Mouse (Mus musculus): ENCODE measurements around the gene Surf6. TPM values are rescaled to one million over a fixed set of nuclear protein-coding genes. Genes with fewer than 3 reads are reported as not detected.
A peak's percentile ranks its signal among the peaks of the same experiment; 100 is the strongest.

Gene Surf6
- total and polyA plus RNA-seq, 3 experiments = 61.8 to 65.9 TPM; not detected in 1

- Histone ChIP-seq H3K79me2 (ENCODE audit: control insufficient read depth, insufficient read depth, low read length, poor library complexity) (peaks cover 73% of the 10 kb centered on the region), H3K27ac (ENCODE audit: control insufficient read depth, low read depth, low read length) (peak overlapping the region; percentile 71), H3K9me3 (replicated peaks; ENCODE audit: insufficient read depth, low read length) (no peaks in the 10 kb centered on the region), H3K9ac (ENCODE audit: control insufficient read depth, low read depth, low read length, poor library complexity, severe bottlenecking) (peak overlapping the region; percentile 87), H3K27me3 (ENCODE audit: control insufficient read depth in 1 of 2, insufficient read depth in 2 of 2, low read length in 2 of 2) (no peaks in the 10 kb centered on the region), H3K36me3 (ENCODE audit: control insufficient read depth in 1 of 2, insufficient read depth in 2 of 2, low read length in 2 of 2) (peaks cover 5 to 24% of the 10 kb centered on the region in 2 experiments; a peak in 3 of 4 replicates), H3K4me3 (ENCODE audit: control insufficient read depth in 1 of 2, insufficient read depth in 1 of 2, low read depth in 2 of 2, low read length in 2 of 2) (peak overlapping the region; percentile 44 to 78), H3K4me1 (ENCODE audit: control insufficient read depth in 1 of 2, insufficient read depth in 2 of 2, low read length in 2 of 2) (peaks cover 2 to 15% of the 10 kb centered on the region in 2 experiments; a peak in 3 of 4 replicates)
- TF ChIP-seq HCFC1 (IDR thresholded peaks at IDR 0.05; ENCODE audit: low read depth, low read length) = no peak
- peak; percentile 77 for TF ChIP-seq NRF1 (IDR thresholded peaks at IDR 0.05; ENCODE audit: insufficient read depth, low read depth, low read length, poor library complexity, severe bottlenecking)
- 0 out of 2 replicates have a peak, but pooled peaks have one; percentile 6 for TF ChIP-seq TCF12 (IDR thresholded peaks at IDR 0.05; ENCODE audit: low read depth, low read length)
- no peak for TF ChIP-seq UBTF (IDR thresholded peaks at IDR 0.05; ENCODE audit: borderline replicate concordance, insufficient read depth, low read depth, low read length)
- peak; percentile 3; the same call in 1 of the 2 replicates for TF ChIP-seq MAX (IDR thresholded peaks at IDR 0.05; ENCODE audit: low read length)
- TF ChIP-seq MYC (IDR thresholded peaks at IDR 0.05; ENCODE audit: low read depth, low read length) = peak; percentile 56; the same call in 1 of the 2 replicates
- no peak for TF ChIP-seq USF1 (IDR thresholded peaks at IDR 0.05; ENCODE audit: low read depth, low read length)
- TF ChIP-seq POLR2AphosphoS5 (IDR thresholded peaks at IDR 0.05; ENCODE audit: borderline replicate concordance, low read depth, low read length) = peak; percentile 7; the same call in 1 of the 2 replicates
- TF ChIP-seq BHLHE40 (IDR thresholded peaks at IDR 0.05; ENCODE audit: borderline replicate concordance, low read depth, low read length) = no peak
- TF ChIP-seq POLR2A (IDR thresholded peaks at IDR 0.05; ENCODE audit: control insufficient read depth in 1 of 2, insufficient read depth in 1 of 2, low read depth in 1 of 2, low read length in 2 of 2, poor library complexity in 1 of 2) = peak; percentile 6 to 42; a peak in 2 of 4 replicates
- peak; percentile 70 for DNase-seq (ENCODE audit: low read depth, low spot score)
These were observed 8.5 kb upstream of the Surf6 start for GRCm38 (mm10) chr2:26910994-26911765.

- Histone ChIP-seq H3K27me3 (ENCODE audit: control insufficient read depth in 1 of 2, insufficient read depth in 2 of 2, low read length in 2 of 2) (no peaks in the 10 kb centered on the region), H3K27ac (ENCODE audit: control insufficient read depth, low read depth, low read length) (peak within 1 kb of the TSS; percentile 71), H3K79me2 (ENCODE audit: control insufficient read depth, insufficient read depth, low read length, poor library complexity) (peaks cover 65% of the 10 kb centered on the region), H3K4me3 (ENCODE audit: control insufficient read depth in 1 of 2, insufficient read depth in 1 of 2, low read depth in 2 of 2, low read length in 2 of 2) (peak within 1 kb of the TSS; percentile 76 to 78), H3K36me3 (ENCODE audit: control insufficient read depth in 1 of 2, insufficient read depth in 2 of 2, low read length in 2 of 2) (peaks cover 5 to 24% of the 10 kb centered on the region in 2 experiments; a peak in 3 of 4 replicates), H3K4me1 (ENCODE audit: control insufficient read depth in 1 of 2, insufficient read depth in 2 of 2, low read length in 2 of 2) (peaks cover 2 to 14% of the 10 kb centered on the region in 2 experiments; a peak in 3 of 4 replicates), H3K9me3 (replicated peaks; ENCODE audit: insufficient read depth, low read length) (no peaks in the 10 kb centered on the region), H3K9ac (ENCODE audit: control insufficient read depth, low read depth, low read length, poor library complexity, severe bottlenecking) (peak within 1 kb of the TSS; percentile 87)
- DNase-seq (ENCODE audit: low read depth, low spot score) = peak; percentile 98
- TF ChIP-seq POLR2AphosphoS2 (IDR thresholded peaks at IDR 0.05; ENCODE audit: low read length) (peak; percentile 97), HCFC1 (IDR thresholded peaks at IDR 0.05; ENCODE audit: low read depth, low read length) (peak; percentile 89), TBP (IDR thresholded peaks at IDR 0.05; ENCODE audit: low read depth, low read length) (peak; percentile 97), E2F4 (IDR thresholded peaks at IDR 0.05; ENCODE audit: borderline replicate concordance, low read depth, low read length) (no peak), KAT2A (conservative IDR thresholded peaks at IDR 0.05; ENCODE audit: low read depth, low read length) (peak; percentile 66; the same call in 1 of the 2 replicates), SIN3A (IDR thresholded peaks at IDR 0.05; ENCODE audit: low read length) (peak; percentile 71), USF2 (IDR thresholded peaks at IDR 0.05; ENCODE audit: borderline replicate concordance in 1 of 2, insufficient read depth in 1 of 2, low read depth in 1 of 2, low read length in 2 of 2) (no peak), JUND (IDR thresholded peaks at IDR 0.05; ENCODE audit: low read depth, low read length) (no peak), MYC (IDR thresholded peaks at IDR 0.05; ENCODE audit: low read depth, low read length) (peak; percentile 90; the same call in 1 of the 2 replicates), ELF1 (IDR thresholded peaks at IDR 0.05; ENCODE audit: low read depth, low read length) (0 out of 2 replicates have a peak, but pooled peaks have one; percentile 22), MAX (IDR thresholded peaks at IDR 0.05; ENCODE audit: low read length) (peak; percentile 41; the same call in 1 of the 2 replicates), POLR2AphosphoS5 (IDR thresholded peaks at IDR 0.05; ENCODE audit: borderline replicate concordance, low read depth, low read length) (peak; percentile 72; the same call in 1 of the 2 replicates), ZMIZ1 (IDR thresholded peaks at IDR 0.05; ENCODE audit: low read depth, low read length) (peak; percentile 96), CHD2 (IDR thresholded peaks at IDR 0.05; ENCODE audit: low read length) (peak; percentile 98), CTCF (IDR thresholded peaks at IDR 0.05 in 2 of 3, conservative IDR thresholded peaks at IDR 0.05 in 1 of 3; ENCODE audit: control insufficient read depth in 1 of 3, insufficient read depth in 1 of 3, low read depth in 2 of 3, low read length in 3 of 3, poor library complexity in 1 of 3, severe bottlenecking in 1 of 3) (no peak), NELFE (IDR thresholded peaks at IDR 0.05; ENCODE audit: low read depth, low read length) (peak; percentile 98), ZNF384 (IDR thresholded peaks at IDR 0.05; ENCODE audit: low read depth, low read length) (no peak), MXI1 (IDR thresholded peaks at IDR 0.05; ENCODE audit: low read depth, low read length) (peak; percentile 69), TCF12 (IDR thresholded peaks at IDR 0.05; ENCODE audit: low read depth, low read length) (peak; percentile 76; the same call in 1 of the 2 replicates), UBTF (IDR thresholded peaks at IDR 0.05; ENCODE audit: borderline replicate concordance, insufficient read depth, low read depth, low read length) (0 out of 2 replicates have a peak, but pooled peaks have one; percentile 33), SMC3 (IDR thresholded peaks at IDR 0.05; ENCODE audit: low read depth, low read length) (no peak)
These were observed 7.7 kb upstream of the Surf6 start, which contains the start of the genes Med22 and Rpl7a for GRCm38 (mm10) chr2:26910124-26910993. Gene Med22 (minus strand): TSS chr2:26910677. Gene Rpl7a (plus strand): TSS chr2:26910764.

Data from MEL (cell line).